Mouse (Mus musculus) layer of hippocampus, adult 18-20 months (tissue): ENCODE results near the gene Uap1l1. TPM values are rescaled to one million over a fixed set of nuclear protein-coding genes. Genes with fewer than 3 reads are reported as not detected.
A peak's percentile ranks its signal among the peaks of the same experiment; 100 is the strongest.
"Not testable (repeated sequence)": the region's sequence is repeated elsewhere in the genome, so short reads cannot be mapped to it uniquely, and the experiment has no call there.

Source experiments
- DNase-seq, 2 experiments: peaks; one replicate each; pipeline ENCODE4 v3.0.0; 2022; ENCODE audit warnings: low spot score in 2 of 2
- long read RNA-seq: library from polyadenylated mRNA; stranded (forward); transcript quantifications from one replicate; pipeline ENCODE4 v2.0.0, GENCODE M21; 2021
- total RNA-seq, 2 experiments: library from RNA; stranded (reverse); gene quantifications; 2 replicates each; pipeline ENCODE4 v1.2.3; 2021

Uap1l1 gene
- total RNA-seq, result 10 to 100 TPM; 15.6 to 19.1 TPM
- long read RNA-seq, transcript Uap1l1-201 (9 exons, 3,349 nt), result major isoform, 10 of 25 reads
- long read RNA-seq, partial matches to known transcripts, result 2 of 25 reads
- long read RNA-seq, other reads (novel, unspliced or antisense), result 13 of 25 reads

- DNase-seq, result peak; percentile 48 to 54
Observed at GRCm38 (mm10) chr2:25365091-25365761, at the start of gene Uap1l1. Gene Uap1l1 (minus strand): TSS chr2:25365682.

GRCm38 (mm10) chr2:25413436-25413835, 48.0 kb upstream of the Uap1l1 start:
- not testable (repeated sequence) for DNase-seq

DNA sequence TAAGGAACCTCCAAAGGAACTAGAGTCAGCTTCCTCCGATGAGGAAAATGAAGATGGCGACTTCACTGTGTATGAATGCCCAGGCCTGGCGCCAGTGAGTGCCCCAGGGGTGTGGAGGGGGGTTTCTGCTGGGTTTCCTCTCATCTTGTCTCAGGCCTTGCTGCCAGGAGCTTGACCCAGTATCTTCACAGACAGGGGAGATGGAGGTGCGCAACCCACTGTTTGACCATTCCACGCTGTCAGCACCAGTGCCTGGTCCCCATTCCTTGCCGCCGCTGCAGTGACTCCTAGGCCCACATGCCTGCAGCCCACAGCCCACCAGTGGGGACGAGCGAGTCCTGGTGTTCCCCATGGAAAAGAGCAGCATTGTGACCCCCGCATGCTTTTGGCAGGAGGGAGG, 43.4 kb upstream of the Uap1l1 start:
- DNase-seq, result no peak

DNA sequence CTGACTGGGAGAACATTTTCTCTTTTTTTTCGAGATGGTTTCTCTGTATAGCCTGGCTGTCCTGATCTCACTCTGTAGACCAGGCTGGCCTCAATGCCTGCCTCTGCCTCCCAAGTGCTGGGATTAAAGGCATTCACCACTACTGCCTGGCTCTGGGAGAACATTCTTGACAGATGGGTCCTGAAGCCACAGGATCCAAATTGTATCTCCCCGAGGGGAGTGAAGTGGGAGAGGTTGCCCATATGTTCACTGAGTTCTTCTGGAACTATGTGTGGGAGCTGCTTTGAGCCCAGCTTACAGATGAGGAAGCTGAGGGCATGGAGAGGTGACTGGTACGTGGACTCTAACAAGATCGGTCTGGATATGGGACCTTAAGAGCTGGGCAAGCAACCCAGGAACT, 38.5 kb upstream of the Uap1l1 start:
- DNase-seq, result peak in 1 of 2 experiments; percentile 60

DNA sequence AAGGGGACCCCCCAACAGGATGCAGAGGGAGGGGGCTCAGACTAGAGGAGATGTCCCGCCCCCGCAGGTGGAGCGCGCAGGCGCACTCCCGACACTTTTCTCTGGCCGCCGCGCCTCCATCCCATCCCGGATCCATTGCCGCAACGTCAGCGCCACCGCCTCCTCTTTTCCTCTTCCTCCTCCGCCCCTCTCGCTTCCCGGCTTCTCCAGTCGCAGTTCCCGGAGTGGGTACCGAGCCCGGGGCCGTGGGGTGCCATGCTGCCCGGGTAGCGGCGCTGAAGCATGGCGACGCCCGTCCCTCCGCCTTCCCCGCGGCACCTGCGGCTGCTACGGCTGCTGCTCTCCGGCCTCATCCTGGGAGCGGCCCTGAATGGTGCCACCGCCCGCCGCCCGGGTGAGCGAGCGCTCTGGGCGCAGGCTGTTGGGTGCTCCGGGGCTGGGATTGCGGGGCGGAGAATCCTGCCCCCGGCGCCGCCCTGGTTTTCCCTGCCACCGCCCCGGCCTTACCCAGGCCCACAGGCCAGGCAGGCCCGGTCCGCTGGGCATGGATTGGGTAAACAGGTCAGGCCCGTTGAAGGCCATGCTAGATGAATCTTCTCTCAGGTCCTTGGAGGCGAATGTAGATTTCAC, 37.6 kb upstream of the Uap1l1 start:
- peak; percentile 93 to 95 for DNase-seq

DNA sequence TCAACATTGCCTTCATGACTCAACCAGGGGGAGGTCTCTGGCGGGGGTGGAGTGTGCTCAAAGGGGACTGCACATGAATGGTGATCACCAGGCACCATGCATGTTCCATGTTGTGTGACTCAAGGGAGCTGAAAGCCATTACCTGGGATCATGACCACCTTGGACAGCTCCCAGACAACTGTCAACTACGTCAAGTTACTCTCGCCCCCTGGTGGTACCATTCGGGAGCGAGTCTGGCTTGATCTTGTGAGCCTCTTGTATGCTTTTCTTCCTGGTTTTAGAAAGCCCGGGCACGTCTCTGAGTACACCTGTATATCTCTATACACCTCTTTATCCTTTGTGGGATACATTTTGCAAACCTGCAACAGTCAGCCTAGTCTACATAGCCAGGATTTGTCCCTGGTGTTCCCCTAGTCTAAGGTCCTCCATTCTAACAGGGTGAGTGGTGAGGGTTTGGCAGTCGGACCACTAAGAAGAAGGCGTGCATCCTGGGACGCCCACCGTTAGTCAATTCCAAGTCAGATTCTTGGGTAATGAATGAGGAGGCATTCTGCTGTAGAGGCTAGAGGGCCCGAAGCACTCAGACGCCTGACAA, 37.0 kb upstream of the Uap1l1 start:
- DNase-seq, result peak in 1 of 2 experiments; percentile 76

DNA sequence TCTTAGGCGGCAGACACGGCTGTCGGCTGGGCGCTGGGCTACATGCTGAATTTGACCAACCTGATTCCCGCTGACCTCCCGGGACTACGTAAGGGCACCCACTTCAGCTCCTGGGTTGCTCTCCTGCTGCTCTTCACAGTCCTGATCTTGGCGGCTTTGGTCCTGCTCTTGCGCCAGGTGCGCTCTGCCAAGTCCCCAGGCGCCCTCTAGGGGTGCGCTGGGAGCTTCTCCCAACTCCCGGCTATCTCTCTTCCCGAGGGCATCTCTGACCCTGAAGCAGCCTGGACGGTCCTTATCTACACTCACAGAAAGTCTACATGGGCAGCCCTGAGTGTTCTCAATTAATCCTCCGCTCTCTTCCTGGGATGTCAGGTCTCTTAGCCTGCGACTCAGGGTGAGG, 35.3 kb upstream of the Uap1l1 start:
- DNase-seq, result peak in 1 of 2 experiments; percentile 64

- DNase-seq, result no peak
Observed at GRCm38 (mm10) chr2:25400291-25400690, 34.8 kb upstream of the Uap1l1 start.

- DNase-seq, result no peak
Observed at GRCm38 (mm10) chr2:25399051-25399450, 33.6 kb upstream of the Uap1l1 start, which contains the start of gene Npdc1. Gene Npdc1 (plus strand): TSS chr2:25399351.

GRCm38 (mm10) chr2:25398065-25398464, 32.6 kb upstream of the Uap1l1 start:
- no peak for DNase-seq

DNA sequence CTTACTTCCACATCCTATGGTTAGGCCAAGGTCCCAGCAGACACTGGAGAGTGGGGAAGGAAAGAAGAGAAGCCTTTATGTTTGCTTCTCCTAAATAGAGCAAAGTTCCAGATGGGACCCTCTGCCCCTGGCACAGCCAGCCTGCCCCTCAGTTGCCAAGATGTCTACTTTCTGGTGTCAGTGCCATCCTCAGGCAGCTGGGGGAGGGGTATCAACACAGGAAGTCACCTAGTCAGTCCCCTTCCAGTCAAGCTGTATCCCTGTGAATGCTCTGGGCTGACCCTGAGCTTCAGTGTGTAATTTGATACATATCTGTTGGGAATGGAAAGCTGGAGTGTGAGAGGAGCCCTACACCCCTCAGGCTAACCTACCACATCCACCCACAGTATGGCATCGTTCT, 31.5 kb upstream of the Uap1l1 start:
- no peak for DNase-seq

- DNase-seq, result peak in 1 of 2 experiments; percentile 40
Observed at GRCm38 (mm10) chr2:25396597-25396983, 31.1 kb upstream of the Uap1l1 start.

DNA sequence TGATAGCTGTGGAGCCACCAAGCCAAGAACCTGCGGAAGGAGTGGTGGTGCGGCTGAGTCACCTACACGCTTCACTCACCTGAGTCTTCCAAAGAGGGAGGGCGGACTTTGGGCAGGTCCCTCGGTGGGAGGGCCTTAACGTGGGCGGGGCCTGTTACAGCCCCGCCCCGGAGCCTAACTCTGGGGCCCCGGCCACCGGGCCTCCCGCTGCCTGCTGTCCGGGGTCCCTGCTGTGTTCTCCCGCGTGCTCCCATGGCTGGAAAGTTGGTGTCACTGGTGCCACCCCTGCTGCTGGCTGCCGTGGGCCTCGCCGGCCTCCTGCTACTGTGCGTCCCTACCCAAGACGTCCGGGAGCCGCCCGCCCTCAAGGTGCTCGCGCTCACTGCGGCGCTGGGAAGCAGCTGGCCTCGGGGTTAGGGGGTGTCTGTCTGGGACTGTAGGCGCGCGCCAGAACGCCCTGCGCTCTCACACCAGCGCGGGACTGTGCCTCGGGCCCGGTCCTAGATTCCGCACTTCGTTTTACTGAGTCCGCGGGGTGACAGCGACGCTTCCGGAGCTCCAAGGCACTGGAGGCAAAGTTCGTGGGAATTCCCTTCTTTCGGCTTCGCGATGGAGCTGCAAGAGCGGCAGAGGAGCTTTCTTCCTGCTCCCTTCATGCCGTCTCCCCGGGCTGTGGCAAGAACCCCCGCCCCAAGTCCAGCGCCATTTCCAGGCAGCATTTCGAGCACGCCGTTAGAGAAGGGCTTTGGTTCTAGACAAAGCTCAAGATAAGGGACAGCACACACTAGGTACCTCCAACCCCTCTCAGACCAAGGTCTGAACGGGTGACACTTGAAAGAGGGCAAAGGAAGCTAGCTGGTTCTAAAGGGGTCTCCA, 30.5 kb upstream of the Uap1l1 start, which contains the start of gene Entpd2:
Gene Entpd2, plus strand, starts transcription at position 154 of the 876 bp plus-strand sequence.
- DNase-seq, result no peak

DNA sequence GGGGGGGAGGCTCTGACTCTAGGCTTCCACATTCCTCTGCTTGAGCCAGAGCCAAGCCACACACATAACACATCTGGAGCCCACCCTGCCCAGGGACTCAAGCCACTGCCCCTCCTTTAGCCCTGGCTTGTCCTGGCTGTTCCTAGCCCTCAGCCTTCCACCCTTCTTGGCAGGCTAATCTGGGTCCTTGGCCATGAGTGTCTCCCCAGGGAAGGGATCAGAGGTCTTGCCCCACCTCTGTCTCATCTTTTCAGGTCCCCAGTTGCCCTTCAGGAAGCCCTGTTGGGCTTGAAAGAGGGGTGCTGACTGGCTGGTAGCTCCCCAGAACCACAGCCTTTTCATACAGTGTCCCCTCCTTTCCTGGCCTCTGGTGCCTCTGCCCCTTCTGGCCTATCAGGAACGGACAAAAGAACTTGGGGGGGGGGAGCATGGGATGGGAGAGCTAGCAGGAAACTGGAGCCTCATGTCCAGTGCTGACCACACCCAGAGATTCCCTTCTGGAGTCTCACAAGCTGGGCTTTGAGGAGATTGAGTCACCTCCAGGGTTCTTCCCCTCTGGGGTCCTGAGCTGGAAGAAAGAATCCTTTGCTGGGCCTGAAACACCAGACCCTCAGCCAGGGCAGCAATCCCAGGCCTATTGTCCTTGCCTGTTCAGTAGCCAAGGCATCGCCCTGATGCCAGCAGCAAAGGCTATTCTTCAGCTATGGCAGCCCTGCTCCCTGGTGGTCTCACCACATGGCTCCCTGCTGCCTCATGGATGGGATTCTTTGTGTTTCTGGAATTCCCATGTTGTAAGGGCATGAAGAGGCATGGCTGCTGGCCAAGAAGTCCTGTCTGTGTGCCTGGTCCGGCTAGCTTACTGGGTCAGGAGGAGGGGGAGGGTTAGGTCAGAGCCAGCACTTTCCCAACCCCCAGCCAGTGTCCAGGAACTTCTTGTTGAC, 29.1 kb upstream of the Uap1l1 start:
- peak in 1 of 2 experiments; percentile 57 for DNase-seq

GRCm38 (mm10) chr2:25391266-25391665, 25.8 kb upstream of the Uap1l1 start:
- peak in 1 of 2 experiments; percentile 26 for DNase-seq

DNA sequence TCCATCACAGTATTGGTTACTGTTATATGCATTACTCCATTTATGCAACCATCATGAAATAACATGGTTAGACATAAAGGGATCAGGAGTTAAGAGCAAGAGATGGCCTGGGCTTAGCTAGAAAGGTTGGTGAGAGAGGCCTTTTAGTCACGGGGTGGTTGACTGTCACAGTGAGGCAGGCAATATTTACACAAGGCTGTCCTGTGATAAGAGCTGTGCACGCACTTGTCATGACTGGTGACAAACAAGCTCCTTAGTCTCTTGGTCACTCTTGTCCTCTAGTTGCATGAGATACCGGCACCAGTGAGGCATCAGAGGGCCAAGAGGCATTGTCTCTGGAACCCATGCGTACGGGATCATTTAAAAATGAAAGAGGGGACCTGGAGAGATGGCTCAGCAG, 19.0 kb upstream of the Uap1l1 start:
- DNase-seq, result no peak

DNA sequence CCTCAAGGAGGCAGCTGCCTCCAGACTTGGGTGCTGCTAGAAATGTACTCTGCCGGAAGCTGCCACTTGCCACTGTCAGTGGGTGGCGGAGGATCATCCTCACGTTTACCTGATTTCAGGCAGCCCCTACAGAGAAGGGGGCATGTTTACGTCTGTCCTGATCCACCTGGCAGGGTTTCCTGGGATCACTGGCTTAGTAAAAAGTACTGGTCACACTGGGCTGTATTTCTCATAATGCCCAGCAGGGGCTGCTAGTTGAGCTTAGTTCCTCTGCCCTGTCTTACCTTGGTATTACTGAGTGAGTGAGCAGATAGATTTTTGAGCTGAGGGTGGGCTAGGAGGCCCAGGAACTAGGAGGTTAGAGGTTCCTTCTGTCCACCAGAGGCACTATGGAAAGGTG, 11.1 kb upstream of the Uap1l1 start:
- peak in 1 of 2 experiments; percentile 76 for DNase-seq

DNA sequence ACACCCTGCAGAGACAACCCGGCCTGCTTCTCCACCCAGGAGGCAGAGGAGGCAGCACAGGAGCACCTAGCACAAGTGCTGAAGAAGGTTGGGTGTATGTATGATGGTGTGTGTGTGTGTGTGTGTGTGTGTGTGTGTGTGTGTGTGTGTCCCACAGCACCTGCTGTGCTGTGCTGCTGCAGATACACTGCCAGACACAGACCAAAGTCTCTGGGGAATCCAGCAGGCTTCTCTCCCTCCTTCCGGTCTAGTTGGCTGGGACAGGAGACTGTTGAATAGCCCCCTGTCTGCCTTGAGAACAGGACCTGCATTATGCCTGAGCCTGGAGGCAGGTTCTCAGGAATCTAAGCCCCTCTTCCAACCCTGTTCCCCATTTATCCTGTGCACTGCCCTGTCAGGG, 7.9 kb upstream of the Uap1l1 start:
- no peak for DNase-seq

DNA sequence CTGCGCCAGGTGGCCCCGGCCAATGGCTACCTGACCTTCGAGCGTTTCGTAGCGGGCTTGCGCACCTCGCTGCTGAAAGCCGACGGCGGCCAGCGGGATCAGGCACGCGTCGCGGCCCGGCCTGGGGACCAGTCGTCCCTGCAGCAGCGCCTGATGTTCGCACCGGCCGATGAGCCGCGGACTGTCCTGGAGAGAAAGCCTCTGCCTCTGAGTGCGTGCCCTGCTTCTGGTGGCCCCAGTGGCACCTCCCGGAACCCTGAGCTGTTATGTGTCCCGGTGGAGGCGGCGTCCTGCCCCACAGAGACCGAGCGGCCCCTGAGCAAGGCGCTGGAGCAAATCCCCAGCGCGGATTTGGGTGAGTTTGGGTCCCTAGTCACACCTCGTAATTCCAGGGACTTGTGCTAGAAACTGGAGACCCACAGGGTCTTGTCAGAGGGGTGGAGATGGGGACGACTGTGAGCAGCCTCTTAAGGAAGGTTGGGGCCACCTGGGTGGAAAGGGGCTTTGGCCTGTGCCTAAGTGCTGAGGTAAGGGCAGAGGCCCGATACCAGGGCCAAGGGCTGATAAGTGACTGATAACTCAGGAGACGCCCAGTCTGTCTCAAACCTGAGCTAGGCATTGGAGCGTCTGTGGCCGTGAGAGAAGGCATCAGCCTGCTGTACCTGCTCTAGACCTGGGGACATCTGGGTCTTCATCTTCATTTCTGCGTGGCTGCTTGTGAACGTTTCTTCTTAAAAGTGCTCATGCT, 7.3 kb upstream of the Uap1l1 start:
- DNase-seq, result no peak
